Mouse (Mus musculus): ENCODE results near the gene Adh5.
A peak's percentile ranks its signal among the peaks of the same experiment; 100 is the strongest.
"Not testable (repeated sequence)": the region's sequence is repeated elsewhere in the genome, so short reads cannot be mapped to it uniquely, and the experiment has no call there.

Gene Adh5

DNA sequence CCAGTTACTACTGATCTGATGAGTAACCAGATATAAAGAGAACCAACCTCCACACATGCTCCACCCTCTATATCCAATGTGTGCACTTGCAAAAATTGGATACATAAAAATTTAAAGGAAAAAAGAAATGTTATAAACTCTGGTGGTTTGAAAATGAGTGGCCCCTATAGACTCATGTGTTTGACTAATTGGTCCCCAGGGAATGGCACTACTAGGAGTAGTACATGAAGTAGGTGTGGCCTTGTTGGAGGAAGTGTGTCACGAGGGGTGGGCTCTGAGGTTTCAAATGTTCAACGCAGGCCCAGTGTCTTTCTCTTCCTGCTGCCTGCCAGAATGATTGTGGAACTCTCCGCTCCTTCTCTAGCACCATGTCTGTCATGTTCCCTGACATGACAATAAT, 18.9 kb downstream of the Adh5 start:
- DNase-seq, result no peak

DNA sequence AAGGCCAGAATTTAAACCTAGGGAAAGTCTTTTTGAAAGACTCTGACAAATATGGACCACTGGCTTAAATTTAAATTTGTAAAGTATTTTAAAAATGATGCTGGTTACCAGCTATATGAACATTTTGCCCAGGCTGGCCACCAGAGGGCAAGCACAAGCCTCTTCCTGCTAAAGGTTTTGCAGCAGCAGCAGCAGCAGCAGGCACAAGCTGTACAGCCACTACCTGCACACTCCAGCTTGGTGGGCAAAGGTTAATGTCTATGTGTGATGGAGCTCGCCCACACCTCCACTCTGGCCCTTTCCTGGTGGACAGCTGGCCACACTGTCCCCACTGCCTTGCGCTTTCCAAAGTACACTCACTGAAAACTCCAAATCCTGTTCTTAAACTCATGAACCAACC, 20.2 kb downstream of the Adh5 start:
- DNase-seq, result no peak

DNA sequence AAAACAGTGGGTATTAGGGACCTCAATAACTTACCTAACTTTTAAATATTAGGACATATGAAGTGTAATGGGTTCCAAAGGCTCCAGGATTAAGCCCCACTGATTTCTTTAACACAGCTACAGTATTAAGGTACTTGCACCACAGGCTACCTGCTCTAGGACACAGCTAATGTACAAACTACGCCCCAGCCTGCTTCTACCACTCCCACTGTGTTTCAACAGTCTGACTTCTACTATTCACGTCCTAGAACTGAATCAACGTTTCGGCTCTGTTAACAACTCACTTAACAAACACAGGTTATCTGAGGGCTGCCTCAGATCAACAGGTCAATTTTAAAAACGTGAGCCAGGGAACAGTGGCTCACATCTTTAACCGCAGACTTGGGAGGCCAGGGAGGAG, 20.9 kb downstream of the Adh5 start:
- no peak for DNase-seq

DNA sequence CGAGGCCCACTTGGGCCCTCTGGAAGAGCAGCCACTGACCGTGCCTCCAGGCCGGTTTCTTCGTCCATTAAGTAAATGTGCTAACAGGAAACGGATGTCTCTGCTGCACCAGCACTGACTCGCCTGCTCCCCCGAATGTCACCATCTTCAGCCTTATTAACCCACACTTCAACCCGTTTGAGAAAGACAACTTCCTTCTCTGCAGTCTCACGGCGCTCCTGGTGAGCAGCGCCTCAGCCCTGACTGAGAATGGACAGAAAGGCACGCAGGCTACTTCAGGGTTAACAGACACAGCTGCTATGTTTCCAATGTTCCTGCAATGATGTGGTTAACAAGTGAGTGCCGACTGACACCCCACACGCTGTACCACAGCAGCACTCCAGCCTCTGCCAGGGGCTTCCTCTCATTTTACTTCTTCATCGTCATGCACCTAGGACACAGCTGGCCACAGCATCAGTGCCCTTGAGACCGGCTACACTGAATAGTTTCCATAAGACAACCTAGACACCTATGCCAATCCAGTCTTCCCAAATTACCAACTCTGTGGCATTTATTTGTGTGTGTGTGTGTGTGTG, 21.8 kb downstream of the Adh5 start:
- DNase-seq, result no peak

DNA sequence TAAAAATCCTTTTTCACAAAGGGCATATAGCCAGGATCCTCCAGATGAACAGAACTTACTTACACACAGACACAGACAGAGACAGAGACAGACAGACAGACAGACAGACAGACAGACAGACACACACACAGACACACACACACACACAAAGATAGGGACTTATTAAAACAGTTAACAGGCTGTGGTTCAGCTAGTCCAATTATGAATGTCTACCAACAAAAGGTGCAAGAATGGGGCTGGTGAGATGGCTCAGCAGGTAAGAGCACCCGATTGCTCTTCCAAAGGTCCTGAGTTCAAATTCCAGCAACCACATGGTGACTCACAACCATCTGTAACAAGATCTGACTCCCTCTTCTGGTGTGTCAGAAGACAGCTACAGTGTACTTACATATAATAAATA, 23.8 kb downstream of the Adh5 start:
- DNase-seq, result not testable (repeated sequence)

DNA sequence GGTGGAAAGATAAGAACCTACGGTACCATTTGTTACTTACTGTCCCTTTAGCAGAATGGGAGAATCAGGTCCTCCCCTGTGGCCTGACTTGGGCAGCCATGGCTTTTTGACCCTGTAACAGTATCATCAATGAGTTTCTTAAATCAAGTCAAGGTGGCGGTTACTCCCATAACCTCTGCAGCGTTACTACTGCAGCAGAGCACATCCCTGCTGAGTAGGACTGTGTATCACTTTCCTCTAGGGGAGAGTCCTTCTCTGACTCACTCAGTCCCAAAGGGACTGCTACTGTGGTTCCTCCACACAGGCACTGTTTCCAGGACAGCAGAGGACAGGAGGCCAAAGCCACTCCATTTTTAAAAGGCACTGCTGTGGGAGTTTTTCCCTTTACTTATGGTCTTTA, 28.2 kb downstream of the Adh5 start:
- DNase-seq, result no peak

DNA sequence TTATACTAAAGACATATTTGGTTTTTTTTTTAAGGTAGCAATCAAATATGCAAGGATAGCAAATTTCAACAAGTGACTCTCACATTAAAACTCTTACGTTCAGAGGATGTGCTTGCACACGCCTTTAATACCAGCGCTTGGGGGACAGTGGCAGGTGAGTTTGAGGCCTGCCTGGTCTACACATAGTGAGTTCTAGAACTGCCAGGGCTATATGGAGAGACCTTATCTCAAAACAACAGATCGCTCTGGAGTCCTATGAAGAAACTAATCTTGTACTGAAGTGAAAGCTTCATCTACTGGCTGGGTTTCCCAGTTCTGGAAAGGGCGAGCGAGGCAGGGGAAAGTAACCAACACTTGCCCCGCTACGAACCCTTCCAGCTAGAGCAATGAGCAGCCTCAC, 36.6 kb downstream of the Adh5 start:
- no peak for DNase-seq

DNA sequence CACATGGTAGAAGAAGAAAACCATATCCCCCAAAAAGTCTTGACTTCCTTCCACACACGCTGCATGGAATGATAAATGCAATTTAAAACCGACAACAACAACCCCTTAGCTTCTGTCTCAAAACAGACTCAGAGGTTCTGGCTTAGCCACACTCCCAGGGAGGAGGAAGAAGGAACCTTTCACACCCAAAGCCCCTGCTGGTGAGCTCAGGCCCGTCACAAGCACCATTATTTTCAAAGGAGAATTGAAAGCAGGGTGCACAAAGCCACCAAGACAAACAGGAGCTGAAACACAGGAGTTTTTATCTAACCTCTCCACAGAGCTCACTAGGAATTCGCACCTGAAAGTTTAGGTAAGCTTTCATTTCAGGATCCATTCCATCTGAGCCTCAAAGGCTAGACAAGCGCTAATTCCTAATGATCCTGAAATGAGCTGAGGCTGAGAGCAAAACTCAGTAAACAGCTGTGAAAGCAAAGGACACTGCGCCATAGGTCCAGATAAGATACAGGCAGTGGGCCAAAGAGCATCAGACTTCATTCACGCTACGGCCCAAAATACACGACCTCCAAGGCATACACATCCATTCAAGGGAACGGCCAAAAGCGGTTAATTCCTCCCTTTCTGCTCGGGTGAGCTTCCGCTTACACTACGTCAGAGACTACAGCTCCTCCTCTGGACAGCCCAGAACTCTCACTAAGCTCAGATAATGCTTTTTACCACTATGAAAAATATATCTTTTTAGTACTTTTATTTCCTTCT, 38.8 kb downstream of the Adh5 start:
- no peak for DNase-seq

DNA sequence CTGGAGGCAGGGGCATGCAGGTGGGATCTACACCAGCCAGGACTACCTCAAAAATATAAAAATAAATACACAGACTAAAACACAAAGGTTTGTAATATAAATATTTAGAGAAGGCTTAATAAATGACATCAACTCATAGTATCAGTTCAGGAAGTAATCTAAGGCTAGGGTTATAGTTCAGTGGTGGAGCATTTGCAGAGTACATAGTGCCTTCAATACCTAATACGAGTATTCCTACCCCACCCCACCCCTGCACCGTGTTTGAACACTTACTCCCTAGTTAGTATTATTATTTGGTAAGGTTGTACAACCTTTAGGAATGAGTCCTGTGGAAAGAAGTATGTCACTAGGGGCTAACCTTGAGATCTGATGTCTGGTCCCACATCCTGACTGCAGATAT, 40.3 kb downstream of the Adh5 start:
- DNase-seq, result no peak

DNA sequence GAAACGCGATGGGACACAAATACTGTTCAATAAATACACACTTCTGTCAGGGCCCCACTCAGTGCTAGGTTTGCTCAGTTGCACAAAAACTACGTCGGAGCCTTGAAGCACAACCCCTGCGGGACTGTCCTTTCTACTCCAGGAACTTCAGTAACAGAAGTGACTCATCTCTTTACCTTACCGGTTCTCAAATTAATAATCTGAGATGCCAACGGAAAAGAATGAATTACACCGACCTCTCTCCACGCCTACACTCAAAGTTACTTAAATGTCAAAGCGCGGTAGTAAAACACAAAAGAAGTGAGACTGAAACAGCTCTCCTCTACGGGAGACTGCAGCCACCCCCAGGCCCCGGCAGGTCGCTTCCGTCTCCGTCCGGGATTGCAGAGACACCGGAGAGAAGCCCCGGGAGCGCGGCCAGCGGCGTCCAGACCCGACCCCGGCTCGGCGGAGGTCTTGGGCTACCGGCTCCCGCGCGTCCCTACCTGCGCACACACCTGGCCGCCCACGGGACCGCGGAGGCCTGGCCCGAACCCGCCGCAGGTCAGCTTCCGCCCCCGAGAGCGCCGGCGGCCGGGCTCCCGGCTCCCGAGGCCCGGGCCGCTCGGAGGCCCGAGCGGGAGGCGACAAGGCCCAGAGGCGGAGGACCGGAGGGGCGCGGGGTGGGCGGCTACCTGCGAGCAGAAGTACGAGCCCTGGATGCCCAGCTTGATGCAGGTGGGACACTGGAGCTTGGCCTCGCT, 45.9 kb downstream of the Adh5 start:
- DNase-seq, result no peak

DNA sequence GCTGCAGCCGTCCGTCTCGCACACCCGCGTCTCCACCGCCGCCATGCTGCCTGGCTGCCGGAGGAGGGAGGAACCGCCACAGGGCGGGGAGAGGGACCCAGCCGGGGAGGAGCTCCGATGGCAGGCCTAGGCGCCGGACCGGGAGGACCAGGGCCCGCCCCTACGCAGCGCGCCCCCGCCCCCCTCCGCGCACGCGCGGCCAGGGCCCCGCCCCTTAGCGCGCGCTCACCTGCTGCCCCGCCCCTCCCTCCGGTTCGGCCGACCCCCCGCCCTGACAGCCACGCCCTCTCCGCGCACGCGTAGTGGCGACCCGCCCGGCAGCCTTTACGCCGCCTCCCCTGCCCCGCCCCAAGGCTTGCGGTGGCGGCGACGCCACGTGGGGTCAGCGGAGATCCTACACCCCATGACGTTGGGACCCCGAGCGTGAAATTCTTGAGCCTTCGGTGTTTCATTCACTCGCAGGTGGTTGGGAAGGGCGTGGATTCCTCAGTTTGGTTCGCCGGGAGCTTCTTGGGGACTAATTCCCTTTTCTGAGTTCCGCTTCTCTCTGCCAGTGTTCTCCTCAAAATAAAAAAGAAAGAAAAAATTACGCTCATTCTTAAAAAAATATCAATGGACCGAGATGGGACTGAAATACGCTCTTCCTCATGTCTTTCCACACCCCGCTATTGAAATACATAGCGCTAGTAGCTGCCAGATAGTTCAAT, 46.6 kb downstream of the Adh5 start, which contains the start of gene Metap1:
Gene Metap1 (minus strand): TSS at position 189 of the 707 bp plus-strand sequence.
- peak; percentile 94 to 95 for DNase-seq

DNA sequence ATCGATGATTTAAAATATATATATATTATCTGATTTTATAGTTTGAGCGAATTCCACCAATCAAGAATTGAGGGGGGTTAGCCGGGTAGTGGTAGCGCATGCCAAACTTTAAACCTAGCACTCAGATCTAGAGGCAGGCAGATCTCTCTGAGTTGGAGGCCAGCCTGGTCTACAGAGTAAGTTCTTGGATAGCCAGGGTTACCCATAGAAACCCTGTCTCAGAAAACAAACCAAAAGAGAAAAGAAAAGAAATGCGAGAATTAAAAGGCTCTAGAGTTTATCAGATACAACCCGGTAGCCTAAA, 47.1 kb downstream of the Adh5 start:
- DNase-seq, result no peak

DNA sequence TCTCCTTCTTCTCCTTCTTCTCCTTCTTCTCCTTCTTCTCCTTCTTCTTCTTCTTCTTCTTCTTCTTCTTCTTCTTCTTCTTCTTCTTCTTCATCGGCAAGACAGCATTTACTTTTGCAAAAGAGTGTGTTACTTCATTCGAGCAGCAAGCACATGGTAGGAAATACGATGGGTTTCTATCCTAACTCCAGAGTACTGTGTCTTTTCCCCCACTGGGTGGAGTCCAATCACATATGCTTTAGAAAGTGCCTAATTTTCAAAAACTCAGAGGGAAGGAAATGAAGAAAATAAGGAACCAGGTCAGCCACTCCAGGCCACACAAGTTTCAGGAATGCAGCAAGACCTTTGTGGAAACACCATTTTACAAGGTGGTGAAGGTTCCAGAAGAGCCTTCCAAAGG, 50.8 kb downstream of the Adh5 start:
- no peak for DNase-seq

DNA sequence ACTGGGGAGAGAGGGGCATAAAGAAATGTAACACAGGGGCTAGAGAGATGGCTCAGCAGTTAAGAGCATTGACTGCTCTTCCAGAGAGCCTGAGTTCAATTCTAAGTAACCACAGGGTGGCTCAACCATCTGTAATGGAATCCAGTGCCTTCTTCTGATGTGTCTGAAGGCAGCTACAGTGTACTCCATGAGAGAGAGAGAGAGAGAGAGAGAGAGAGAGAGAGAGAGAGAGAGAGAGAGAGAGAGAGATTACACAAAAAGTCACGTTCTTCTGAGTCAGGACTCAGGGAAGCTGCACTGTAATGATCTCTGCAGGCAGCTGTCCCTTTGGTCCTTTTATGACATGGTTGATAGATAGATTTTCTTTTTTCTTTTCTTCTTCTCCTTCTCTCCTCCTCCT, 51.7 kb downstream of the Adh5 start:
- no peak for DNase-seq

DNA sequence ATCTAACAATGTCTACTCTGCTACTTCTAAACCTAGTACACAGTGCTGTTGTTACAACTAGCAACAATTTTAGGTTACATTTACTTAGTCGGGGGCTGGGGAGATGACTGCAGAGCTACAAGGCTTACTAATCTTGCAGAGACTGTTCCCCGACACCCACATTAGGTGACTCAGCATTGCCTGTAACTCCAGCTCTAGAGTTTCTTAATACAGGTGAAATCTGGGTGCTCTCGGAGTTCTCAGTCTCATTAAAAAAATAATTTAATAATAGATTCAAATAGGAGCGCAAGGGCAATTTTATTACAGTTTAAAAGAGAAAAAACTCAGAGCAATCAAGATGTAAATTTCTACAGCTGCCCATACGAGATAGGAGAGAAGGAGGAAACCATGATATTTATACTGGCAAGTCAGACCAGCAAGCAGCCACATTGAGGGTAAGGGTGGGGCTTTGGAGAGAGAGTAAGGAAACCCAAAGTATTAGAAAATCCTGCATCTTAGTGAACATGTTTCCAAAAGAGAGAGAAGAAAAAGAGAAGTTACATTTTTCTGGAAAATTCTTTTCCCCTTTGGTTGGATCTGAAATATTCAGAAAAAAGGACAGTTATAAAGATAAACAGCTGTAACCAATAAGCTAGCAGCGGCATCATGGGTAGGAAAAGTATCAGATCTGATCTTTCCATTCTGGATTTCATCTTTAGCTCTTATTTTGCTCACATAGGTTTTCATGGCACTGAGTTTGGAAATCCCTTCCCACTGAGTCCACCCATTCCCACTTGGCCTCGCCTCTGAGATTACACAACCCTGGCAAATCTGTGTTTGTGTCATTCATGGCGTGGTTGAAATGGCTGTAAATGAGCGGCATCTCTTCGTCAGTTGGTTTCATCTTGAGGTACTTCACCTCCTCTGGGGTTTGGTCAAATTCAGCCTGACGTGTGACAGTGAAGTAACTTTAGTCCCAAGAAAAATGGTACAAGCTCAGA, 52.6 kb downstream of the Adh5 start:
- DNase-seq, result no peak

DNA sequence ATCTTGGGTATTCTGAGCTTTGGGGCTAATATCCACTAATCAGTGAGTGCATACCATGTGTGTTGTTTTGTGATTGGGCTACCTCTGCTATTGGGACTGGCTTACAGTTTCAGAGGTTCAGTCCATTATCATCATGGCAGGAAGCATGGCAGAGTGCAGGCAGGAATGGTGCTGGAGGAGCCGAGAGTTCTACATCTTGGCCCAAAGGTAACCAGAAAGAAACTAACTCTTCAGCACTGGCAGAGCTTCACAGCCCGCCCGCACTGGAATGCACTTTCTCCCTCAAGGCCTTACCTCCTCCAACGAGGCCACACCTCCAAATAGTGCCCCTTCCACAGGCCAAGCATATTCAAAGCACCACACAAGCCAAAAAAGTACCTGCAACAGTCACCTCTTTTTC, 55.8 kb downstream of the Adh5 start:
- no peak for DNase-seq

DNA sequence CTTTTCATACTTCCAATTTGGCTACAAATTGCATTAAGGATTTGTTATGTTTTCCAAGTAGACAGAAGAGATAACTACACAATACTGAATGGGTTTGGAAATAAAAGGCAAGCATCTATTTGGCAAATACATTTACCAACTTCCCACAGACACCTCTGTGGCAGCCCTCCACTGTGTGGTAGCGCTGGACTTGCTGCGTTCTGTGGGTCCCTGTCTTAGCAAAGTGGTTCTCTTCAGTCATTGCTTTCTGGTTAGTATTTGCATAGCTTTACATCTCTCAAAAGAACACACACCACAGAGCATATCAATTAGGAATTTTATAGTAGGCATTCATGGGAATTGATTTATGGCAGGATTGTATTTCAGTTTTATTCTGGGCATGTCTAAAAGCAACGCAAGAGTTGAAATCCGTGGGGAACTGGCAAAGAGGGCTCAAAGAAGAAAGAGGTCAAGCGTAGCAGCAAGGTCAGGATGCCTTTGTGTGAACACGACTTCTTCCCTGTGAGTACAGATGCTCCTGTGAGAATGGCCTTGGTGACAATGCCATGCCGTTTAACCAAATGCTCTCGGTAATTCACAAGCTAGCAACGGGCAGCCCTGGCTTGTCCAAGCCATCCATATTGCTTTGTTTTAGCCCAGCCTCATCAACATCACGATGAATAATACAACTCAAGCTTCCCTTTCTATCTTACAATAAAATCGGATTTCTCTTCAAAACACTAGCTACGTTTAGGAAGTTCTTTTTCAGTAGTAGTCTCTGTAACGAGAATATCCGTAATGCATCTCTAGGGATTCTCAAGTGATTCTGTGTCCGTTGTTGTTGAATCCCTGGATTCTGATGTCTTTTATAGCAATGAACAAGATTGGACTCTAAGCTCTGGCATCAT, 57.2 kb downstream of the Adh5 start:
- DNase-seq, result no peak

DNA sequence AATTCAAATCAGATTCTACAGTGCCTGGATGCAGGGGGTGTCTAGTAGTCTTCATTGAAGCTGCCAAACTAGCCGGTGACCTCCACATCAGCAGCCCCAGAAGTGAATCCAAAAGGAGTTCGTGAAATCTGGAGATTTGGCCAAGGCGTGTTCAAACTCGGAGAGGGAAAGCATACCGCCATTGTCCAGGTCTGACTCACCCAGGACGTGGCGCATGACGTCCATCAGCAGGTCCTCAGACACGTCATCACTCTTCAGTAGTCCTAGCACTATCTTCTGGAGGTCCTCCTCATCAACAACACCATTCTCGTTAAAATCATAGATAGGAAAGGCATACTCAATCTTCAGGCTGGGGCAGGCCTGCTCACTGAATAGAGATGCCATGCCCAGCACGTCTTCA, 60.9 kb downstream of the Adh5 start:
- no peak for DNase-seq
